Mouse (Mus musculus) heart, adult 2 months (tissue): ENCODE data around the gene Gpr15. TPM values are rescaled to one million over a fixed set of nuclear protein-coding genes. Genes with fewer than 3 reads are reported as not detected.

Experiments
- DNase-seq, 2 experiments: peaks; one replicate each; pipeline ENCODE4 v3.0.0; 2021
- H3K27ac ChIP-seq: fragments of 200-600 bp; 2 replicates; pipeline ENCODE4 v1.8.1; 2022
- H3K27me3 ChIP-seq: fragments of 200-500 bp; 2 replicates; pipeline ENCODE4 v1.6.1; 2012; ENCODE audit warnings: mild to moderate bottlenecking, low read length, inconsistent platforms, mixed read lengths; ENCODE audit not compliant: control insufficient read depth, insufficient read depth
- H3K36me3 ChIP-seq: fragments of 200-500 bp; 2 replicates; pipeline ENCODE4 v1.6.1; 2012; ENCODE audit warnings: low read length, inconsistent platforms; ENCODE audit not compliant: control insufficient read depth, insufficient read depth
- H3K4me1 ChIP-seq: fragments of 200-500 bp; 2 replicates; pipeline ENCODE4 v1.6.1; 2011; ENCODE audit warnings: low read length; ENCODE audit not compliant: control insufficient read depth, insufficient read depth
- H3K4me3 ChIP-seq: fragments of 200-600 bp; 2 replicates; pipeline ENCODE4 v1.8.1; 2022
- H3K79me2 ChIP-seq: fragments of 200-500 bp; replicated peaks from 2 replicates; pipeline ENCODE4 v1.6.1; 2012; ENCODE audit warnings: mild to moderate bottlenecking, inconsistent platforms, low read length, moderate library complexity, mixed read lengths; ENCODE audit not compliant: control insufficient read depth, insufficient read depth
- H3K9ac ChIP-seq: fragments of 200-500 bp; 2 replicates; pipeline ENCODE4 v1.6.1; 2012; ENCODE audit warnings: low read depth, mild to moderate bottlenecking, control low read depth, inconsistent platforms, low read length, mixed read lengths
- CTCF ChIP-seq: fragments of 200-600 bp; IDR thresholded peaks from 2 replicates; pipeline ENCODE4 v1.8.1; 2022; ENCODE audit warnings: antibody characterized with exemption, mild to moderate bottlenecking, moderate library complexity
- EP300 ChIP-seq: fragments of 200-500 bp; IDR thresholded peaks from 2 replicates; pipeline ENCODE4 v1.6.1; 2011; ENCODE audit warnings: low read depth, low read length, control low read depth; ENCODE audit not compliant: insufficient read depth
- POLR2A ChIP-seq: fragments of 200-500 bp; IDR thresholded peaks from 2 replicates; pipeline ENCODE4 v1.6.1; 2011; ENCODE audit warnings: mild to moderate bottlenecking, low read depth, low read length, control low read depth; ENCODE audit not compliant: insufficient read depth
- WGBS: fragments of 180-500 bp; shearing (Covaris S2); methylation state at CpG from one replicate; pipeline ENCODE4 v1.1.7; 2018; 5-methylcytosine and 5-hydroxymethylcytosine counted together
- intact Hi-C: fragments of 180-260 bp; cut with DNase I; formaldehyde crosslinking; loops from one replicate; pipeline ENCODE4 v1.15.1; 2025
- polyA plus RNA-seq: library from polyadenylated mRNA; depleted of rRNA; stranded (reverse); fragments of >200 nt; gene quantifications from 2 replicates; pipeline ENCODE4 v1.2.3, GENCODE M21; 2012
- total RNA-seq, 2 experiments: library from RNA; stranded (reverse); gene quantifications; 2 replicates each; pipeline ENCODE4 v1.2.3; 2021

Gpr15 gene
- total and polyA plus RNA-seq, 3 experiments: 0.08 TPM; not detected in 2

DNA sequence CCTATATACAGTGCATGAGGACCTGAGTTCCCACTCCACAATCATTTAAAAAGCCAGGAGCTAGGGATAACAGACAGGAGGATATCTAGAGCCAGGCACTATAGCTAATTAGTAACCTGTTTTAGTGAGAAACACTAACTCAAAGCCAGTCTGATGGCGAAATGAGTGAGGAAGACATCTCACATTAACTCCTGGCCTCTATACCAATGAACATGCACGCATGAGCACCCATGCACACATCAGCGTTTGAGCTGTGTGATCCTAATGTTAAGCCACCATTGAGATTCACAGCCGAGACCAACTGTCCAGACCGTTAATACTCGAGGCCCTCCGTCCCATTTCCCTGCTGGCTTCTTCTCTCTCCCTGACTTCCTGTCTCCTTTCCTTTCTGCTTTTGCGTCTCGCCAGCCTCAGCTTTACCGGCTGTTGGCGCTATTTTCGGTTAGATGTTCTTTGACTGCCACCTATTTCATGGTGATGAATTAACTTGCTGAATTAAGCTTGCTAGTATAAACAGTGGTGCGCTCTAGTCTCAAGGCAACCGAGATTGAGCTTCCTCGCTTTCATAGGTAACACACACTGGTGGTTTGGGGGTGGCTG lies 45.0 kb downstream of the Gpr15 start:
- no peak overlapping the region for H3K9ac ChIP-seq
- no peak overlapping the region for H3K27ac ChIP-seq
- intact Hi-C loops: no loop called here
- H3K27me3 ChIP-seq: no peaks in the 10 kb centered on the region
- H3K4me3 ChIP-seq: no peak overlapping the region
- DNase-seq: no peak
- TF ChIP-seq EP300: no peak
- no peak for TF ChIP-seq CTCF
- peaks cover 2% of the 10 kb centered on the region for H3K4me1 ChIP-seq
- WGBS: 93% methylated on average over 15 of the region's 15 CpGs
- peaks cover 4% of the 10 kb centered on the region for H3K36me3 ChIP-seq
- 0 out of 2 replicates have a peak, but pooled peaks cover 1% of the 10 kb centered on the region for H3K79me2 ChIP-seq

DNA sequence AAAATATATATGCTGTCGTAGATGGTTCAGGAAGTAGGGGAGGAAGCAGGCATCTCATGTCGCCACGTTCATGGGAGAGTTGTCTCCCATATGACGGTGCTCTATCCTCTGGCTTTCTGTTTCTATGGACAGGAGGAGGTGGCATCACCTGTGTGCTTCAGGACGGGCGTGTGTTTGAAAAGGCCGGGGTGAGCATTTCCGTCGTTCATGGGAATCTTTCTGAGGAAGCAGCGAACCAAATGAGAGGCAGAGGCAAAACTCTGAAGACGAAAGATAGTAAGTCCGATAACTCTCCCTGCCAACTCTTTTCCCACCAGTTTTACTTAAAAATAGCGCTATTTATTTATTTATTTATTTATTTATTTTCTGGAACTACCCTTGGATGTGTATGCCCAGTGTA lies 46.5 kb downstream of the Gpr15 start:
- H3K9ac ChIP-seq: no peak overlapping the region
- intact Hi-C loops: no loop called here

DNA sequence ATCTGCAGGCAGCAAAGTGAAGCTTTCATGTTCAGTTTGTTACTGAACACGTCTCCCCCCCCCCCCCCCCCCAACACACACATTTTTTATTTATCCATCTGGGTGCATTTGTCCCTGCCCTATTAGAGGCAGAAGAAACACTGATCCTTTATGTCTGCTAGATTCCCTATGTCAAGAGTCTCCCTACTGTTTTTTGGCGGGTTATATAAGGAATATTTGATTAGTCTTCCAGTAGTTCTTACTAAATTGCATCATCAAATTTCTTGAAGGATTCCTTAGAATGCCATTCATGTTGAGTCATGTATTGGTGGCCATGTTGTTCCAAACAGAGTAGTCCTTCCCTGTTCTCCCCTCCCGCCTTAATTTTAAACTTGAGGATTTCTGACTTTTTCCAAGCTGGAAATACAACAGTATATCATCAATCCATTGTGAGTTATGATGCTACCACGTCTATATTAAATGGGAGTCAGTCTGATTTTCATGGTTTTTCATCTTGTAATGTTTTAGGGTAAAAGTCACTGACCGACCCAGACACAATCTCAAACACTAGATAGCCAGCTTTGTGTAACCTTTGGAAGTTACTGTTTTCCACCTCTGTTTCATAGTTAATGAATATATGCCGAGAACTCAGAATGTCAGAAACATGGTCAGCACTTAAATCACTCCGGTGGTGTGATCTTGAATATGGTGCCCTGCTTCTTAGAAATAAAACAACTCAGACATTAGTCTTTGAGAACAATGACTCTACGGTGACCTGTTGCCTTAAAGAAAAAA lies 47.5 kb downstream of the Gpr15 start:
- Histone ChIP-seq H3K27ac (no peak overlapping the region), H3K4me3 (no peak overlapping the region; the same call in 1 of the 2 replicates), H3K79me2 (0 out of 2 replicates have a peak, but pooled peaks cover 1% of the 10 kb centered on the region), H3K9ac (no peak overlapping the region), H3K36me3 (peaks cover under 1% of the 10 kb centered on the region), H3K27me3 (no peaks in the 10 kb centered on the region), H3K4me1 (peaks cover 2% of the 10 kb centered on the region)
- no peak for DNase-seq
- WGBS: 72% methylated on average over 8 of the region's 8 CpGs
- intact Hi-C loops: loop anchor here (2.0 kb wide), 1 partner anchor 57 kb away; no protein-coding TSS in a partner anchor
- TF ChIP-seq EP300 (no peak), CTCF (no peak), POLR2A (no peak)

More for the DNA sequence above, 46.5 kb downstream of the Gpr15 start:
- WGBS: 89% methylated on average over 13 of the region's 13 CpGs
- peaks cover 2% of the 10 kb centered on the region for H3K4me1 ChIP-seq
- DNase-seq: no peak
- no peak overlapping the region for H3K27ac ChIP-seq
- H3K79me2 ChIP-seq: 0 out of 2 replicates have a peak, but pooled peaks cover 1% of the 10 kb centered on the region
- no peak overlapping the region for H3K4me3 ChIP-seq
- peaks cover 4% of the 10 kb centered on the region for H3K36me3 ChIP-seq
- TF ChIP-seq CTCF (no peak), EP300 (no peak), POLR2A (no peak)
- H3K27me3 ChIP-seq: no peaks in the 10 kb centered on the region

DNA sequence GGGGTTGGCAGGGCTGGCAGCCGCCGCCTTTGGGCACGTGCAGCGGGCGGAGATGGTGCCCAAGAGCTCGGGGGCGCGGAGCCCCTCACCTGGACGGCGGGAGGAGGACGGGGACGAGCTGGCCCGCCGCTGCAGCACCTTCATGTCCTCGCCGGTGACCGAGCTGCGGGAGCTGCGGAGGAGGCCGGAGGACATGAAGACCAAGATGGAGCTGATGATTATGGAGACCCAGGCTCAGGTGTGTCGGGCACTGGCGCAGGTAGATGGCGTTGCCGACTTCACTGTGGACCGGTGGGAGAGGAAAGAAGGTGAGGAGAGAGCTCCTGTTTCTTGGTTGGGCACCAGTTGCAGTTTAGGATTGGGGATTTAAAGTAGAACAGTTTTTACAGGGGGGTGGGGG lies 48.2 kb downstream of the Gpr15 start:
- no peak for DNase-seq
- intact Hi-C loops: loop anchor here (2.0 kb wide), 1 partner anchor 58 kb away; no protein-coding TSS in a partner anchor
- Histone ChIP-seq H3K36me3 (no peaks in the 10 kb centered on the region), H3K27ac (peak overlapping the region; percentile 94), H3K4me3 (peak overlapping the region; percentile 97), H3K27me3 (no peaks in the 10 kb centered on the region), H3K9ac (peak overlapping the region; percentile 90), H3K4me1 (peaks cover 2% of the 10 kb centered on the region), H3K79me2 (0 out of 2 replicates have a peak, but pooled peaks cover 1% of the 10 kb centered on the region)
- under 1% methylated on average over 25 of the region's 25 CpGs for WGBS
- TF ChIP-seq POLR2A: no peak
- no peak for TF ChIP-seq EP300
- no peak for TF ChIP-seq CTCF

DNA sequence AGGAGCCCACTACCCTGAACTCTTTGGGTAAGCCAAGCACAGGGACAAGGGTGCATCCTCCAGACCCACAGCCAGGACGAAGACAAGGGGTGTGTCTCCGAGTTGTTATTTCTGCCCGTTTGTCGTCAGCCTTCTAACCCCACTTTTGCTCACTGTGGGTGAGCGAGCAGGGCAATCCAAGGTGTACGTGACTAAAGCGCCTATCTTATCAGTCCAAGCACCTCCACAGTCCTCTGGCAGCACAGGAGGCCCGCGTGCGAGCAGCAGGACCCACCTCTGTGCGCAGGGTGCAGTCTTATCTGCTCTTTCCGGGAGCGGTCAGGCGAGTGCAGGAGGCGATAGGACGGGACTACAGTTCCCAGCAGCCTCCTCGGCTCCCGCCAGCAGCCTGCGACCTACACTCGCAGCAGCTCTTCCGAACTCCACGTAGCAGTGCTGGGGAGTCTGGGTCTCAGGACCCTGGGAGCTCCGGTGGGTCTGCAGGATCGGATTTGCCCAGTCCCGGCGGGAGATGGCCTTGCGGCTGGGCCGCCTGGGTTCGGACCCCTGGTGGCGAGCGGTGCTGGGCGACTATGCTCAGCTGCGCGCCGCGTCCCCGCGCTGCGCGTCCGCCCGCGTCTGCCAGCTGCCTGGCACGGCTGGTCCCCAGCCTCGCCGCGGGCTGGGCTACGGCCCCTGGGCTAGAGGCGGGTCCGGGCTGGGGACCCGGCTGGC lies 48.8 kb downstream of the Gpr15 start, which contains the start of gene Cpox:
Cpox (plus strand) TSS at position 376 of the 714 bp plus-strand sequence.
- WGBS: 1% methylated on average over 51 of the region's 51 CpGs
- peak; percentile 87 to 90 for DNase-seq
- peak within 1 kb of the TSS; percentile 94 for H3K27ac ChIP-seq
- no peaks in the 10 kb centered on the region for H3K27me3 ChIP-seq
- intact Hi-C loops: loop anchor here (2.0 kb wide), 1 partner anchor 59 kb away; no protein-coding TSS in a partner anchor
- H3K9ac ChIP-seq: peak within 1 kb of the TSS; percentile 90
- H3K36me3 ChIP-seq: no peaks in the 10 kb centered on the region
- peaks cover 2% of the 10 kb centered on the region for H3K4me1 ChIP-seq
- TF ChIP-seq CTCF: peak; percentile 57
- peak; percentile 52; the same call in 1 of the 2 replicates for TF ChIP-seq EP300
- TF ChIP-seq POLR2A: peak; percentile 79
- H3K4me3 ChIP-seq: peak within 1 kb of the TSS; percentile 97
- 0 out of 2 replicates have a peak, but pooled peaks cover 1% of the 10 kb centered on the region for H3K79me2 ChIP-seq
